Mouse (Mus musculus) WW6 (cell line): ENCODE data around the gene Hsdl1.

Experiments used
- DNase-seq: peaks from one replicate; pipeline ENCODE4 v3.0.0-alpha.2; 2013; ENCODE audit warnings: low read depth, low spot score

The Hsdl1 gene

GRCm38 (mm10) chr8:119574437-119575365 is at the start of gene Hsdl1, which contains the start of gene Dnaaf1:
TSS of gene Hsdl1 (minus strand) at chr8:119575183.
TSS of gene Dnaaf1 (plus strand) at chr8:119575235.
- DNase-seq, result peak; percentile 76

DNA sequence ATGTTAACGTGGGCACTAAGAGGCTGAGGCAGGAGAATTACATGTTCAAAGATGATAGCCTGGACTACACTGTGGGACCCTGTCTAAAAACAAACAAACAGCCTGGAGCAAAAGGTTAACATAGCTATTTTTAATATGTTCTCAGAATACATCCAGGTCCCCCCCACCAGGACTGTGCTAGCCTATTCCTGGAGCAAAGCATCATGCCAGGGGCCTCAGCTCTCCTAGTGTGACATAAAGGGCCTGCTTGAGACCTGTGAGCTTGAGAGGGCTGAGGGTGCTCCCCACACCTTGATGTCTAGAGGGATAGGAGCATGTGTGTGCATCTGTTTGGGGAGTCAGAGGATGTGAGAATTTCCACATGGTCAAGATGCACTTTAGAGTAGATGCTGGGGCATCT is 48.8 kb upstream of the Hsdl1 start:
- no peak for DNase-seq

- DNase-seq, result no peak
Measured at GRCm38 (mm10) chr8:119623061-119623460, 48.1 kb upstream of the Hsdl1 start.

DNA sequence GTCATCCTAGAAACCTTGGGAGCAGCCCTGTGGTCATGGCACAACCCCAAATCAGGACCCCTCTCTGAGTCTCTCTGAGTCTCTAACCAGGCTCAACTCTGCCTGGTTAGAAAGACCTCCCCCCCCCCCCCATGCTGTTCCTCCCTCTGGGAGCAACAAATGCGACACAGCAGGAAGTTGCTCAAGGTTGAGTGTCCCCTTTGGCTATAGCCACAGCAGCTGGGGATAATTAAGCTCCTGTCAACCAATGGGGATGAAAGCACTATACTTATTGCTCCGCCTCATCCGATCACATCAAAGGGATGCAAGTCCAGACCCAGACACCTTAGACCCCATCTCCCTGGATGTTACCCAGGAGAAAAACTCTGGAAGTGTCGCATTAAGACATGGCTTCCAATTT is 47.6 kb upstream of the Hsdl1 start:
- no peak for DNase-seq

- DNase-seq, result no peak
Measured at GRCm38 (mm10) chr8:119620848-119621465, 46.0 kb upstream of the Hsdl1 start.

- DNase-seq, result no peak
Measured at GRCm38 (mm10) chr8:119620116-119620840, 45.3 kb upstream of the Hsdl1 start.

DNA sequence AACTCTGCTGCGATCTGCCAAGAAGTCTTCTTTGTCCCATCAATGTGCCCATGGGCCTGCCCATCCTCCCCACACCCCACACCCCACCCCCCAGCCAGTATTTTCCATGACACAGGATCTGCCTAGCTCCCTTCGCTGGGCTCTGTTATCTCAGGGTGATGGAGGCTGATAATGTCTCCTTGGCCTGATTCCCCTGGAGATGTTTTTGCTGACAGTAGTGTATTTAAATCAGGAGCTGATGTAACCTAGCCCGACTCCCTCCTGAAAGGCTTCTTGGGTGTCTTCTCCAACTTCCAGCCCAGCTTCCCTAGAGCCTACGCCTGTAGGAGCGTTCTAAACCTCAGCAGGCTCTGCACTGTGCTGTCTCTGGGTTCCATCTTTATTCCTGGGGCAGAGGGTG is 43.9 kb upstream of the Hsdl1 start:
- DNase-seq, result no peak

GRCm38 (mm10) chr8:119617586-119617985 is 42.6 kb upstream of the Hsdl1 start:
- DNase-seq, result no peak

DNA sequence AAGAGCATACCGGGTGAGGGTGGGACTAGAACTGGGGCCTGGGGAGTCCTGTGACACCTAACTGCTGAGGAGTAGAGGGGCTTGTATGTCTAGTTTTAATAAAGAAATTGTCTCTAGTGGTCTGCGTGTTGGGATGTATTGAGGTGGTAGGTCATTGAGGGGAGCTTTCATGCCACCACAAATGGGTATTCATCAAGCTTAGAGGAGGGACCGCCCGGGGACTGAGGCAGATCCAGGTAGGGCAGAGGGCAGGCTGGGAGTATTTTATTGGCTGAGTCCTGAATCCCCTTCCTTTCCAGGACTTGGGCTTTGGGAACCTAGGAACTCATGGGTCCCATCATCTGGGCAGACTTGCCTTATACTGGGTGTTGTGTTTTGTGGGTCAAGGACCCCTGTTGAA is 41.8 kb upstream of the Hsdl1 start:
- DNase-seq, result no peak

DNA sequence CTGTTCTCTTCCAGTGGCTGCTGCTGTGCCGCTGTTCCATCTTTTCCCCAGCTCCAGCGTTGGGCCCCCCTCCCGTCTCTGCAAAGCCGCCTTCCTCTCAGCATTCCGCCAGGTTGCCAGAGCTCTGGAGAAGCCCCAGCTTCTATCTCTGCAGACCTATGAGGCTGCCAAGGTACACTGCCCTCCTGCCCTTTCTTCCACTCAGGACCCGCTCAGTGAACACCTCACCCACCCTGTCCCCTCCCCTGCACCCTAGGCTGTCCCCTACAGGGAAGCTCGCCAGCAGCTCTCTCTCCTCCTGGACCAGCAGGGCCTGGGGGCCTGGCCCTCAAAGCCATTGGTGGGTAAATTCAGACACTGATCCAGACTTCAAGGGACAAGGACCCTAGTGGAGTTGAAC is 41.4 kb upstream of the Hsdl1 start:
- no peak for DNase-seq

- no peak for DNase-seq
Measured at GRCm38 (mm10) chr8:119615096-119615495, 40.1 kb upstream of the Hsdl1 start.

DNA sequence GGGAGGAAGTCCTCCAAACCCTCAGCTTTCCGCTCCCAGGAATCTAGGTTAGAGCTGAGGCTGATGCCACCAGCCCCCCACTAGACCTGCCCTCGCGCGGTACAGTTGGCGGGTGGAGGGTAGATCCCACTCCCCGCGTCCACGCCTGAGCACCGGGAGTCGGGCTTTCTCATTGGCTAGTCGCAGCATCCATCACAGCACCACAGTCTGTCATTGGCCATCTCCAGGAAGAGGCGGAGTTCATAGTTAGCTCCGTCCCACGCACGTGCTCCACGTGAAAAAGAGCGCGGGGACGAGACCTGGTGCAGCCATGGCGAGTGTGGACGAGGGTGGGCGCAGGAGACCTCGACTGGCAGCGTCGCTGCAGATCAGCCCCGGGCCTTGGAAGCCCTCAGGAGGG is 37.5 kb upstream of the Hsdl1 start, which contains the start of gene Adad2:
Gene Adad2 (plus strand): TSS at position 277 of the 400 bp plus-strand sequence.
- DNase-seq, result no peak

DNA sequence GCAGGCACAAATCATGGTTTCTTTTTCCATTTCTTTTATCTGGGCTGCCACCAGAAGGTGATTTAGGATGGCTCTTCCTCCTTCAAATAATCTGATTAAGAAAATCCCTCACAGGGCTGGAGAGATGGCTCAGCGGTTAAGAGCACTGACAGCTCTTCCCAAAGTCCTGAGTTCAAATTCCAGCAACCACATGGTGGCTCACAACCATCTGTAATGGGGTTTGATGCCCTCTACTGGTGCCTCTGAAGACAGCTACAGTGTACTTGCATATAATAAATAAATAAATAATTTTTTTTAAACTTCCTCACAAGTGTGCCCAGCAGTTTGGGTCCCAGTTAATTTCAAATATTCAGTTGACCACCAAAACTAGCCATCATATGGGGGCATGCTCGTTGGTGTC is 31.2 kb upstream of the Hsdl1 start:
- no peak for DNase-seq

- DNase-seq, result peak; percentile 90
Measured at GRCm38 (mm10) chr8:119604996-119605395, 30.0 kb upstream of the Hsdl1 start, which contains the start of gene Taf1c. TSS of gene Taf1c (minus strand) at chr8:119605222.

DNA sequence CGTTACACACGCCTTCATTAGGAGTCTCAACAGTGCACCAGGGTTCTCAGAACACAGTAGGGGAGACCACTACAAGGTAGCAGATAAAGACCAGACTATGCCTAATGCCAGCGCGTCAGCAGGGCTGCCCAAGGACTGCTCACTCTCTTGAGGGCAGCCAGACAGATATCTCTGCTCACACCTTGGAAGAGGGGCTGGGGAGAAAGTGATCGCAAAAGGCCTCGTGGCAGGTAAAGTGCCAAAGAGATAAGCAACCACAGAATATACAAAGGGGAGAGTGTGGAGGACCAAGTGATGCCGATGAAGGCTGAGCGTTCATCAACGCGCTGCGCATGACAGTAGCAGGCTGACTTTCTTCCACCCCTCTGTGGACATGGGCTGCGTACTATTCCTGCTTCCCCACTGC is 29.4 kb upstream of the Hsdl1 start:
- no peak for DNase-seq

DNA sequence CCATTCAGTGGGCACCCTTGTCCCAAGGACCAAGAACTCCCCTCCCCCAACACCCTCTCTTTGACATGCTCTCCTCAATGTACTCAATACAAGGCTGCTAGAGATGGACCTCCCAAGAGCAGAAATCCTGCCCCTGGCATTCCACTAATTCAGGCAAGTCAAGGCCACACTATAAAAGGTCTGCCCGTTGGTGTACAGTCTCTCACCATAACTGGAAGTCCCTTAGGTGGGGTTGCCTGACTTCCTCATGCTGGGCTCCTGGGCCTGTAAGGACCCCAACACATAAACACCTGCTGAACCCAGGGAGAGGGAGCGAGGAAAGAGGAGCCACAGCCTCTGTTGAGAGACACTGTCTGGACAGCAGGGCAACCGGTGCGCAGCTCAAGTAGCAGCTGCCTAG is 28.8 kb upstream of the Hsdl1 start:
- no peak for DNase-seq

DNA sequence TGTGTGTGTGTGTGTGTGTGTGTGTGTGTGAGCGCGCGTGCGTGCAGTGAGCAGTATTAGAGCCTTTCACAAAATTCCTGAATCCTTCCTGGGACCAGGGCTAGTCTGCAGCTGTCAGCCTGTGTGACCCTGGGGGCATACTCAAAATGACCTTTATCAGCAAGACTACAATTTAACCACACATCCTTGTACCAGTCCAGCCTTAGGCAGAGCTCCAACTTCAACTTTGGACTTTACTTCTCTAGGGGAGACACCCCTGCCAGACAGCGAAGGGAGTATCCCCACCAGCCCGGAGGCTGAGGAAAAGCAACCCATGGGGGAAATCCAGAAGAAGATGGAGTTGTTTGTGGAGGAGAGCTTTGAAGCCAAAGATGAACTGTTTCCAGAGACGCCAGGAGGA is 16.5 kb upstream of the Hsdl1 start:
- DNase-seq, result no peak

- no peak for DNase-seq
Measured at GRCm38 (mm10) chr8:119590348-119590747, 15.4 kb upstream of the Hsdl1 start.

DNA sequence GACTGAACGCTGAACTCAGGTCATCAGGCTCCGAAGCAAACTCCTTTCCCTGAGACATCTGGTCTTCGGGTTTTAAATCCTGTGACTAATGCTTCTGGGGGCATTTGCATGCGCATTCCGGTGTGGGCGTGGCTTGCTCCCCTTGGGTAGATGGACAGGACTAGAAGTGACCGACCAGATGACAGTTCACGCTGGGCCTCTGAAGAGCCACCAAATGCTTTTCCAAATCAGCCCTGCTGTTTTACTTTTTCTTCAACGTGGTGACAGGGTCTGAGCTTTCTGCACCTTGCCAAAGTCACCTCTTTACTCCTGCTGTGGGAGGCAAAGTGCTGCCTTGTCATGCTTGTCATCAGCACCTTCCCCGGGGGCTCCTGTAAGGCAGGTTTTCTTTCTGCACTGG is 13.9 kb upstream of the Hsdl1 start:
- DNase-seq, result no peak

- no peak for DNase-seq
Measured at GRCm38 (mm10) chr8:119588321-119588720, 13.3 kb upstream of the Hsdl1 start.

GRCm38 (mm10) chr8:119585901-119586300 is 10.9 kb upstream of the Hsdl1 start:
- no peak for DNase-seq
